Mouse (Mus musculus) G1E (cell line): ENCODE measurements around the gene B230217C12Rik.

Experiments
- CTCF ChIP-seq: IDR thresholded peaks from 2 replicates; pipeline ENCODE4 v1.5.1; 2012; ENCODE audit warnings: low read depth, low read length, inconsistent platforms, mixed read lengths
- GATA1 ChIP-seq: IDR thresholded peaks from 2 replicates; pipeline ENCODE4 v1.6.1; 2012; ENCODE audit warnings: borderline replicate concordance, low read length, inconsistent platforms, mixed read lengths
- GATA2 ChIP-seq: IDR thresholded peaks from 2 replicates; pipeline ENCODE4 v1.6.1; 2012; ENCODE audit warnings: low read depth, low read length, inconsistent platforms, borderline replicate concordance
- POLR2AphosphoS5 ChIP-seq: IDR thresholded peaks from 2 replicates; pipeline ENCODE4 v1.6.1; 2012; ENCODE audit warnings: low read depth, low read length, inconsistent platforms; ENCODE audit not compliant: insufficient replicate concordance
- TAL1 ChIP-seq: conservative IDR thresholded peaks from 2 replicates; pipeline ENCODE4 v1.6.1; 2012; ENCODE audit warnings: low read depth, low read length, inconsistent platforms, mixed read lengths

DNA sequence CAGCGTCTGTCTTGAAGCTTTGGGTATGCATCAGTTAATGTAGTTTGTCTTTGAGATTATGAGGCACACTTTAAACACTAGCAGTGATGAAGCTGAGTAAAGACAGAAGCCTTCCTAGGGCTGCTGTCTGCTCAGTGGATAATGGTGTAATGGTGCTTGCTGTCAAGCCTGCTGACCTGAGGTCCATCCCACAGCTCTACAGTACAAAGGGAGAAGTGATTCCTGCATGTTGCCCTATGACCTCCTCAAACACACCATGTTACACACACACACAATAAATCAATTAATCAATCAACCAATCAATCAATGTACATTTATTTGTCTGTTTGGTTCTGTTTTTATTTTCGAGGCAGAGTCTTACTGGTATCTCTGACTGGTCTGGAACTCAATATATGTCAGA, 21.6 kb downstream of the B230217C12Rik start:
- no peak for TF ChIP-seq CTCF
- TF ChIP-seq GATA1 = no peak
- no peak for TF ChIP-seq TAL1
- TF ChIP-seq POLR2AphosphoS5 = no peak
- TF ChIP-seq GATA2 = no peak
